Mouse (Mus musculus) CH12.LX (cell line): ENCODE results near the gene Nsmf. TPM values are rescaled to one million over a fixed set of nuclear protein-coding genes. Genes with fewer than 3 reads are reported as not detected.

Experiments used
- DNase-seq: peaks from one replicate; pipeline ENCODE4 v3.0.0-alpha.2; 2013; ENCODE audit errors: extremely low read depth
- H3K27ac ChIP-seq: 2 replicates; pipeline ENCODE4 v1.5.1; 2012; ENCODE audit warnings: low read depth, mild to moderate bottlenecking, control low read depth, moderate library complexity; ENCODE audit not compliant: insufficient read depth
- H3K27me3 ChIP-seq: replicated peaks from 2 replicates; pipeline ENCODE3; 2012; ENCODE audit warnings: inconsistent platforms
- H3K36me3 ChIP-seq, 2 experiments: replicated peaks in 1 of 2; 2 replicates each; pipeline versions ENCODE3 to v1.6.1; 2012; ENCODE audit warnings: inconsistent platforms in 1 of 2, low read length in 1 of 2, mild to moderate bottlenecking in 1 of 2, mixed read lengths in 1 of 2, moderate library complexity in 1 of 2; ENCODE audit not compliant: control insufficient read depth in 1 of 2, insufficient read depth in 1 of 2
- H3K4me1 ChIP-seq, 2 experiments: 2 replicates each; pipeline ENCODE4 v1.6.1; 2012; ENCODE audit warnings: inconsistent platforms in 1 of 2, moderate library complexity in 1 of 2; ENCODE audit not compliant: insufficient read depth in 2 of 2, control insufficient read depth in 1 of 2
- H3K4me2 ChIP-seq: 2 replicates; pipeline ENCODE4 v1.6.1; 2012; ENCODE audit warnings: low read depth, mild to moderate bottlenecking, control low read depth; ENCODE audit not compliant: poor library complexity, insufficient read depth, severe bottlenecking
- H3K4me3 ChIP-seq, 3 experiments: fragments of 150-350 bp in 1 of 3; sonication (generic) in 1 of 3; replicated peaks in 1 of 3; 2 replicates each; pipeline versions ENCODE3 to v1.5.1; 2011 to 2012; ENCODE audit warnings: low read depth in 2 of 3, low read length in 2 of 3, mild to moderate bottlenecking in 2 of 3, moderate library complexity in 2 of 3, control low read depth in 1 of 3, improper control_type of control experiment in 1 of 3, inconsistent platforms in 1 of 3, mixed read lengths in 1 of 3; ENCODE audit not compliant: poor library complexity in 1 of 3
- H3K79me2 ChIP-seq: replicated peaks from 2 replicates; pipeline ENCODE4 v1.6.1; 2012; ENCODE audit warnings: mild to moderate bottlenecking, moderate library complexity; ENCODE audit not compliant: control insufficient read depth, poor library complexity, insufficient read depth, severe bottlenecking; ENCODE audit errors: extremely low read depth
- H3K9ac ChIP-seq: 2 replicates; pipeline ENCODE4 v1.6.1; 2012; ENCODE audit warnings: low read depth, mild to moderate bottlenecking, control low read depth, moderate library complexity; ENCODE audit not compliant: insufficient read depth
- H3K9me3 ChIP-seq: replicated peaks from 2 replicates; pipeline ENCODE3; 2012; ENCODE audit warnings: low read length, inconsistent platforms, mixed read lengths
- CHD2 ChIP-seq: IDR thresholded peaks from 2 replicates; pipeline ENCODE4 v1.6.1; 2011; ENCODE audit warnings: low read length, improper control_type of control experiment
- CTCF ChIP-seq, 2 experiments: IDR thresholded peaks in 1 of 2; conservative IDR thresholded peaks in 1 of 2; 2 replicates each; pipeline ENCODE4 v1.5.1; 2011 to 2012; ENCODE audit warnings: low read depth in 2 of 2, low read length in 2 of 2, improper control_type of control experiment in 1 of 2, inconsistent platforms in 1 of 2, mild to moderate bottlenecking in 1 of 2, moderate library complexity in 1 of 2
- E2F4 ChIP-seq: IDR thresholded peaks from 2 replicates; pipeline ENCODE4 v1.6.1; 2011; ENCODE audit warnings: low read depth, low read length, improper control_type of control experiment; ENCODE audit not compliant: insufficient replicate concordance
- EP300 ChIP-seq: IDR thresholded peaks from 2 replicates; pipeline ENCODE4 v1.6.1; 2011; ENCODE audit warnings: low read length, improper control_type of control experiment
- IRF4 ChIP-seq: IDR thresholded peaks from 2 replicates; pipeline ENCODE4 v1.6.1; 2014; ENCODE audit warnings: low read depth, mild to moderate bottlenecking, inconsistent platforms, low read length, improper control_type of control experiment
- JUN ChIP-seq: IDR thresholded peaks from 2 replicates; pipeline ENCODE4 v1.6.1; 2011; ENCODE audit warnings: low read depth, mild to moderate bottlenecking, low read length, improper control_type of control experiment, moderate library complexity; ENCODE audit not compliant: insufficient read depth
- KAT2A ChIP-seq: IDR thresholded peaks from 2 replicates; pipeline ENCODE4 v1.6.1; 2012; ENCODE audit warnings: low read length, improper control_type of control experiment, inconsistent platforms; ENCODE audit not compliant: insufficient replicate concordance
- MAFK ChIP-seq: IDR thresholded peaks from 2 replicates; pipeline ENCODE4 v1.6.1; 2011; ENCODE audit warnings: low read length, improper control_type of control experiment; ENCODE audit not compliant: insufficient replicate concordance
- MAX ChIP-seq: IDR thresholded peaks from 2 replicates; pipeline ENCODE4 v1.6.1; 2011; ENCODE audit warnings: low read length, improper control_type of control experiment
- MEF2A ChIP-seq: IDR thresholded peaks from 2 replicates; pipeline ENCODE4 v1.6.1; 2014; ENCODE audit warnings: low read depth, mild to moderate bottlenecking, inconsistent platforms, low read length, improper control_type of control experiment, borderline replicate concordance
- NELFE ChIP-seq: IDR thresholded peaks from 2 replicates; pipeline ENCODE4 v1.6.1; 2011; ENCODE audit warnings: low read depth, low read length, improper control_type of control experiment
- PAX5 ChIP-seq: IDR thresholded peaks from 2 replicates; pipeline ENCODE4 v1.6.1; 2012; ENCODE audit warnings: low read length, inconsistent platforms, mixed read lengths
- POLR2A ChIP-seq: IDR thresholded peaks from 2 replicates; pipeline ENCODE4 v1.6.1; 2011; ENCODE audit warnings: low read depth, mild to moderate bottlenecking, improper control_type of control experiment, low read length
- RAD21 ChIP-seq: IDR thresholded peaks from 2 replicates; pipeline ENCODE4 v1.6.1; 2011; ENCODE audit warnings: low read depth, mild to moderate bottlenecking, low read length, improper control_type of control experiment, moderate library complexity
- RCOR1 ChIP-seq: conservative IDR thresholded peaks from 2 replicates; pipeline ENCODE4 v1.6.1; 2012; ENCODE audit warnings: low read depth, mild to moderate bottlenecking, inconsistent platforms, low read length, improper control_type of control experiment
- SMC3 ChIP-seq: IDR thresholded peaks from 2 replicates; pipeline ENCODE4 v1.6.1; 2011; ENCODE audit warnings: low read depth, low read length, improper control_type of control experiment
- TBP ChIP-seq: conservative IDR thresholded peaks from 2 replicates; pipeline ENCODE4 v1.6.1; 2011; ENCODE audit warnings: low read depth, low read length, improper control_type of control experiment
- UBTF ChIP-seq: IDR thresholded peaks from 2 replicates; pipeline ENCODE4 v1.6.1; 2012; ENCODE audit warnings: low read depth, mild to moderate bottlenecking, inconsistent platforms, low read length, improper control_type of control experiment, moderate library complexity
- ZMIZ1 ChIP-seq: IDR thresholded peaks from 2 replicates; pipeline ENCODE4 v1.6.1; 2012; ENCODE audit warnings: low read depth, mild to moderate bottlenecking, inconsistent platforms, low read length, improper control_type of control experiment
- dilution Hi-C: fragments of 300-500 bp; cut with MboI; formaldehyde crosslinking; loops from 2 replicates; pipeline ENCODE4 v1.14.3; 2020; ENCODE audit warnings: low sequenced_read_pairs; ENCODE audit not compliant: extremely low pct_unique_long_range_greater_than_20kb, extremely low pct_ligation_motif_present
- in situ Hi-C: fragments of 300-500 bp; cut with MboI; formaldehyde crosslinking; loops from 3 replicates; pipeline ENCODE4 v1.14.3; 2019; ENCODE audit warnings: low sequenced_read_pairs, low pct_ligation_motif_present, low pct_unique_long_range_greater_than_20kb, mixed read lengths
- polyA plus RNA-seq: library from polyadenylated mRNA; unstranded; fragments of >175 nt; gene quantifications from 2 replicates; pipeline ENCODE4 v1.2.1, GENCODE M21; 2012; ENCODE audit warnings: low read depth; ENCODE audit not compliant: insufficient read length
- total RNA-seq, 2 experiments: library from RNA; depleted of rRNA; stranded (reverse); fragments of 300-350 nt in 1 of 2; fragments of >200 nt in 1 of 2; gene quantifications; 2 replicates each; pipeline ENCODE4 v1.2.3; 2012 to 2014

Nsmf gene
- total and polyA plus RNA-seq, 3 experiments = 11.6 to 12.0 (median 11.7) TPM

DNA sequence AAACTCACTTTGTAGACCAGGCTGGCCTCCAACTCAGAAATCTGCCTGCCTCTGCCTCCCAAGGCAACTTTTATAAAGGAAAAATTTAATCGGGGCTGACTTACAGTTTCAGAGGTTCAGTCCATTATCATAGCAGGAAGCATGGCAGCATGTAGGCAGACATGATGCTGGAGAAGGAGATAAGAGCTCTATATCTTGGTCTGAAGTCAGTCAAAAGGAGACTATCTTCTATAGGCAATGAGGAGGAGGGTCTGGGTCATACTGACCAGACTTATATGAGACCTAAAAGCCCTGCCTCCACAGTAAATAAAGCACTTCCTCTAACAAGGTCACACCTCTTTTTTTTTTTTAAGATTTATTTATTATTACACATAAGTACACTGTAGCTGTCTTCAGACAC lies 10.1 kb downstream of the Nsmf start:
- H3K9ac ChIP-seq = no peak overlapping the region
- dilution Hi-C loops (no loop called here), in situ Hi-C loops (no loop called here)
- no peak overlapping the region for H3K4me2 ChIP-seq
- no peaks in the 10 kb centered on the region for H3K9me3 ChIP-seq
- peaks cover 2 to 16% of the 10 kb centered on the region in 2 experiments; a peak in 2 of 4 replicates for H3K4me1 ChIP-seq
- H3K36me3 ChIP-seq = peaks cover 14 to 43% of the 10 kb centered on the region in 2 experiments
- H3K79me2 ChIP-seq = no peaks in the 10 kb centered on the region
- no peak overlapping the region for H3K4me3 ChIP-seq
- DNase-seq = no peak
- H3K27me3 ChIP-seq = no peaks in the 10 kb centered on the region
- H3K27ac ChIP-seq = no peak overlapping the region
- TF ChIP-seq IRF4 = no peak
- TF ChIP-seq UBTF = no peak
- TF ChIP-seq, all 38 proteins: peak for 0

- no peak overlapping the region for H3K9ac ChIP-seq
- no peaks in the 10 kb centered on the region for H3K79me2 ChIP-seq
- H3K27me3 ChIP-seq = no peaks in the 10 kb centered on the region
- H3K4me2 ChIP-seq = no peak overlapping the region
- dilution Hi-C loops = no loop called here
- peaks cover 9 to 31% of the 10 kb centered on the region in 2 experiments for H3K36me3 ChIP-seq
- no peak overlapping the region for H3K27ac ChIP-seq
- in situ Hi-C loops = no loop called here
- peaks cover 2 to 16% of the 10 kb centered on the region in 2 experiments; a peak in 2 of 4 replicates for H3K4me1 ChIP-seq
- no peak overlapping the region for H3K4me3 ChIP-seq
- no peak for DNase-seq
- H3K9me3 ChIP-seq = no peaks in the 10 kb centered on the region
- no peak for TF ChIP-seq RCOR1
- no peak for TF ChIP-seq KAT2A
- no peak for TF ChIP-seq CTCF (conservative IDR thresholded peaks at IDR 0.05 in 1 of 2, IDR thresholded peaks at IDR 0.05 in 1 of 2; ENCODE audit: low read depth in 2 of 2, low read length in 2 of 2)
- TF ChIP-seq CHD2 = no peak
- no peak for TF ChIP-seq TBP
- no peak for TF ChIP-seq MAX
- TF ChIP-seq PAX5 = no peak
- no peak for TF ChIP-seq POLR2A
- no peak for TF ChIP-seq JUN
- TF ChIP-seq RAD21 = no peak
- no peak for TF ChIP-seq IRF4
- TF ChIP-seq MAFK = no peak
- no peak for TF ChIP-seq ZMIZ1
- no peak for TF ChIP-seq E2F4
- TF ChIP-seq, all 38 proteins: peak for 0
Measured at GRCm38 (mm10) chr2:25065537-25065936, 11.4 kb downstream of the Nsmf start.

GRCm38 (mm10) chr2:25066552-25066951 lies 12.4 kb downstream of the Nsmf start:
- Histone ChIP-seq H3K36me3 (peaks cover 3 to 21% of the 10 kb centered on the region in 2 experiments), H3K9me3 (no peaks in the 10 kb centered on the region), H3K4me2 (0 out of 2 replicates have a peak overlapping the region, but pooled peaks have one; percentile 3), H3K27me3 (no peaks in the 10 kb centered on the region), H3K27ac (no peak overlapping the region), H3K9ac (no peak overlapping the region), H3K4me3 (no peak overlapping the region), H3K79me2 (no peaks in the 10 kb centered on the region), H3K4me1 (peaks cover 2 to 16% of the 10 kb centered on the region in 2 experiments; a peak in 2 of 4 replicates)
- in situ Hi-C loops = no loop called here
- peak; percentile 24 for DNase-seq
- 0 out of 2 replicates have a peak, but pooled peaks have one; percentile 20 for TF ChIP-seq EP300
- no peak for TF ChIP-seq MAFK
- TF ChIP-seq SMC3 = no peak
- TF ChIP-seq NELFE = no peak
- TF ChIP-seq MEF2A = no peak
- TF ChIP-seq TBP = 0 out of 2 replicates have a peak, but pooled peaks have one; percentile 54
- peak; percentile 81 for TF ChIP-seq IRF4
- 0 out of 2 replicates have a peak, but pooled peaks have one; percentile 11 for TF ChIP-seq JUN
- dilution Hi-C loops = no loop called here
